Mouse (Mus musculus) midbrain, embryonic 13.5 days (tissue): Measurements from ENCODE around the gene Nacc1. TPM values are rescaled to one million over a fixed set of nuclear protein-coding genes. Genes with fewer than 3 reads are reported as not detected.

Experiments
- ATAC-seq: fragments of 200-750 bp; cut with Nextera tagmentation; 2 replicates; pipeline ENCODE4 v1.8.0; 2017; ENCODE audit warnings: mild to moderate bottlenecking, moderate TSS enrichment, moderate library complexity
- H3K27ac ChIP-seq: fragments of 300-500 bp; sonication (generic); 2 replicates; pipeline ENCODE4 v1.5.1; 2015; ENCODE audit warnings: inconsistent platforms, mild to moderate bottlenecking, moderate library complexity
- H3K27me3 ChIP-seq: fragments of 300-500 bp; sonication (generic); 2 replicates; pipeline ENCODE4 v1.6.1; 2015; ENCODE audit warnings: mild to moderate bottlenecking, inconsistent platforms
- H3K36me3 ChIP-seq: fragments of 300-500 bp; sonication (generic); 2 replicates; pipeline ENCODE4 v1.6.1; 2015; ENCODE audit warnings: mild to moderate bottlenecking, inconsistent platforms
- H3K4me1 ChIP-seq: fragments of 300-500 bp; sonication (generic); replicated peaks from 2 replicates; pipeline ENCODE4 v1.6.1; 2015; ENCODE audit warnings: inconsistent platforms
- H3K4me2 ChIP-seq: fragments of 300-500 bp; sonication (generic); replicated peaks from 2 replicates; pipeline ENCODE4 v1.6.1; 2015; ENCODE audit warnings: moderate library complexity, mild to moderate bottlenecking, inconsistent platforms
- H3K4me3 ChIP-seq: fragments of 300-500 bp; sonication (generic); replicated peaks from 2 replicates; pipeline ENCODE4 v1.5.1; 2015; ENCODE audit warnings: mild to moderate bottlenecking, inconsistent platforms
- H3K9ac ChIP-seq: fragments of 300-500 bp; sonication (generic); replicated peaks from 2 replicates; pipeline ENCODE4 v1.6.1; 2015; ENCODE audit warnings: mild to moderate bottlenecking, inconsistent platforms
- H3K9me3 ChIP-seq: fragments of 300-500 bp; sonication (generic); 2 replicates; pipeline ENCODE4 v1.6.1; 2016; ENCODE audit warnings: mild to moderate bottlenecking, inconsistent platforms
- WGBS: fragments of 180-500 bp; shearing (Covaris S2); methylation state at CpG from one replicate; pipeline ENCODE4 v1.1.7; 2015; 5-methylcytosine and 5-hydroxymethylcytosine counted together
- polyA plus RNA-seq: library from polyadenylated mRNA; unstranded; fragments of >200 nt; fragmentation: Nextera tagmentation; extraction: Ambion mirVana; gene quantifications from 2 replicates; pipeline ENCODE4 v1.2.1, GENCODE M21; 2015

Nacc1 gene
- polyA plus RNA-seq, 1 experiment from 2014 or later = 17.3 TPM

- H3K4me1 ChIP-seq = peaks cover 12% of the 10 kb centered on the region
- ATAC-seq = no peak
- 86% methylated on average over 6 of the region's 6 CpGs for WGBS
Observed at GRCm38 (mm10) chr8:84668731-84669485, 18.8 kb downstream of the Nacc1 start.

GRCm38 (mm10) chr8:84668081-84668480, 19.6 kb downstream of the Nacc1 start:
- no peak for ATAC-seq
- 82% methylated on average over 1 of the region's 1 CpGs for WGBS
- Histone ChIP-seq H3K9me3 (no peaks in the 10 kb centered on the region), H3K27ac (no peak overlapping the region), H3K27me3 (no peaks in the 10 kb centered on the region), H3K36me3 (peaks cover 39% of the 10 kb centered on the region), H3K4me1 (peaks cover 17% of the 10 kb centered on the region), H3K4me3 (no peak overlapping the region), H3K9ac (no peak overlapping the region), H3K4me2 (no peak overlapping the region)

More at GRCm38 (mm10) chr8:84668731-84669485, 18.8 kb downstream of the Nacc1 start:
- no peak overlapping the region for H3K9ac ChIP-seq
- H3K27ac ChIP-seq = no peak overlapping the region
- no peak overlapping the region for H3K4me3 ChIP-seq
- no peaks in the 10 kb centered on the region for H3K27me3 ChIP-seq
- H3K36me3 ChIP-seq = peaks cover 46% of the 10 kb centered on the region
- H3K4me2 ChIP-seq = no peak overlapping the region
- H3K9me3 ChIP-seq = no peaks in the 10 kb centered on the region

GRCm38 (mm10) chr8:84665385-84665893, 22.2 kb downstream of the Nacc1 start:
- Histone ChIP-seq H3K36me3 (peaks cover 16% of the 10 kb centered on the region), H3K9me3 (no peaks in the 10 kb centered on the region), H3K4me3 (peak overlapping the region; percentile 73), H3K27me3 (no peaks in the 10 kb centered on the region), H3K9ac (peak overlapping the region; percentile 83), H3K27ac (peak overlapping the region; percentile 85), H3K4me2 (peak overlapping the region; percentile 88), H3K4me1 (peaks cover 39% of the 10 kb centered on the region)
- 3% methylated on average over 14 of the region's 14 CpGs for WGBS
- ATAC-seq = peak; percentile 36; the same call in 1 of the 2 replicates

GRCm38 (mm10) chr8:84664566-84665384, 22.9 kb downstream of the Nacc1 start:
- Histone ChIP-seq H3K4me3 (peak overlapping the region; percentile 73), H3K9me3 (no peaks in the 10 kb centered on the region), H3K27ac (peak overlapping the region; percentile 85), H3K4me2 (peak overlapping the region; percentile 88), H3K36me3 (peaks cover 11% of the 10 kb centered on the region), H3K9ac (peak overlapping the region; percentile 83), H3K4me1 (peaks cover 46% of the 10 kb centered on the region), H3K27me3 (no peaks in the 10 kb centered on the region)
- ATAC-seq = peak; percentile 61
- under 1% methylated on average over 29 of the region's 29 CpGs for WGBS

GRCm38 (mm10) chr8:84663483-84664327, 24.0 kb downstream of the Nacc1 start:
- H3K4me1 ChIP-seq = peaks cover 48% of the 10 kb centered on the region
- H3K27me3 ChIP-seq = peaks cover 5% of the 10 kb centered on the region; the same call in 1 of the 2 replicates
- WGBS = 4% methylated on average over 43 of the region's 43 CpGs

GRCm38 (mm10) chr8:84662581-84663065, 25.0 kb downstream of the Nacc1 start, which contains the start of gene Ier2:
Gene Ier2, minus strand, starts transcription at chr8:84662852.
- H3K4me1 ChIP-seq = peaks cover 48% of the 10 kb centered on the region
- ATAC-seq = peak; percentile 75
- peak within 1 kb of the TSS; percentile 79 for H3K27ac ChIP-seq
- no peaks in the 10 kb centered on the region for H3K9me3 ChIP-seq
- no peaks in the 10 kb centered on the region for H3K36me3 ChIP-seq
- peak within 1 kb of the TSS; percentile 82 for H3K9ac ChIP-seq
- peak within 1 kb of the TSS; percentile 88 for H3K4me2 ChIP-seq
- H3K4me3 ChIP-seq = peak within 1 kb of the TSS; percentile 73
- peaks cover 8% of the 10 kb centered on the region; the same call in 1 of the 2 replicates for H3K27me3 ChIP-seq
- under 1% methylated on average over 27 of the region's 27 CpGs for WGBS

More at GRCm38 (mm10) chr8:84663483-84664327, 24.0 kb downstream of the Nacc1 start:
- no peaks in the 10 kb centered on the region for H3K9me3 ChIP-seq
- peak; percentile 82 for ATAC-seq
- H3K27ac ChIP-seq = peak overlapping the region; percentile 85
- H3K4me3 ChIP-seq = peak overlapping the region; percentile 73
- peak overlapping the region; percentile 83 for H3K9ac ChIP-seq
- H3K4me2 ChIP-seq = peak overlapping the region; percentile 88
- H3K36me3 ChIP-seq = peaks cover 7% of the 10 kb centered on the region

- H3K4me2 ChIP-seq = peak overlapping the region; percentile 88
- H3K9ac ChIP-seq = peak overlapping the region; percentile 82
- H3K4me1 ChIP-seq = peaks cover 50% of the 10 kb centered on the region
- H3K27ac ChIP-seq = peak overlapping the region; percentile 79
- no peaks in the 10 kb centered on the region for H3K9me3 ChIP-seq
- peak overlapping the region; percentile 73 for H3K4me3 ChIP-seq
- peak; percentile 18 for ATAC-seq
- H3K36me3 ChIP-seq = no peaks in the 10 kb centered on the region
- WGBS = under 1% methylated on average over 61 of the region's 61 CpGs
- H3K27me3 ChIP-seq = peaks cover 8% of the 10 kb centered on the region; the same call in 1 of the 2 replicates
Observed at GRCm38 (mm10) chr8:84661961-84662571, 25.6 kb downstream of the Nacc1 start.

GRCm38 (mm10) chr8:84661458-84661871, 26.2 kb downstream of the Nacc1 start:
- under 1% methylated on average over 24 of the region's 24 CpGs for WGBS
- Histone ChIP-seq H3K27me3 (peaks cover 11% of the 10 kb centered on the region; the same call in 1 of the 2 replicates), H3K27ac (0 out of 2 replicates have a peak overlapping the region, but pooled peaks have one; percentile 79), H3K4me1 (peaks cover 56% of the 10 kb centered on the region), H3K4me3 (peak overlapping the region; percentile 73), H3K9me3 (no peaks in the 10 kb centered on the region), H3K4me2 (peak overlapping the region; percentile 88), H3K9ac (peak overlapping the region; percentile 82), H3K36me3 (no peaks in the 10 kb centered on the region)
- ATAC-seq = no peak

- Histone ChIP-seq H3K27me3 (peaks cover 11% of the 10 kb centered on the region; the same call in 1 of the 2 replicates), H3K36me3 (no peaks in the 10 kb centered on the region), H3K27ac (no peak overlapping the region), H3K9me3 (no peaks in the 10 kb centered on the region), H3K4me2 (peak overlapping the region; percentile 88), H3K4me1 (peaks cover 58% of the 10 kb centered on the region), H3K9ac (peak overlapping the region; percentile 82), H3K4me3 (peak overlapping the region; percentile 73)
- ATAC-seq = no peak
- WGBS = 2% methylated on average over 20 of the region's 20 CpGs
Observed at GRCm38 (mm10) chr8:84660819-84661457, 26.7 kb downstream of the Nacc1 start.
